Mouse (Mus musculus) adipocyte (in vitro differentiated cells): ENCODE results near the gene Hspa1l.

Source experiments
- DNase-seq: peaks from one replicate; pipeline ENCODE4 v3.0.0-alpha.2; 2016; ENCODE audit warnings: low spot score

The Hspa1l gene

DNA sequence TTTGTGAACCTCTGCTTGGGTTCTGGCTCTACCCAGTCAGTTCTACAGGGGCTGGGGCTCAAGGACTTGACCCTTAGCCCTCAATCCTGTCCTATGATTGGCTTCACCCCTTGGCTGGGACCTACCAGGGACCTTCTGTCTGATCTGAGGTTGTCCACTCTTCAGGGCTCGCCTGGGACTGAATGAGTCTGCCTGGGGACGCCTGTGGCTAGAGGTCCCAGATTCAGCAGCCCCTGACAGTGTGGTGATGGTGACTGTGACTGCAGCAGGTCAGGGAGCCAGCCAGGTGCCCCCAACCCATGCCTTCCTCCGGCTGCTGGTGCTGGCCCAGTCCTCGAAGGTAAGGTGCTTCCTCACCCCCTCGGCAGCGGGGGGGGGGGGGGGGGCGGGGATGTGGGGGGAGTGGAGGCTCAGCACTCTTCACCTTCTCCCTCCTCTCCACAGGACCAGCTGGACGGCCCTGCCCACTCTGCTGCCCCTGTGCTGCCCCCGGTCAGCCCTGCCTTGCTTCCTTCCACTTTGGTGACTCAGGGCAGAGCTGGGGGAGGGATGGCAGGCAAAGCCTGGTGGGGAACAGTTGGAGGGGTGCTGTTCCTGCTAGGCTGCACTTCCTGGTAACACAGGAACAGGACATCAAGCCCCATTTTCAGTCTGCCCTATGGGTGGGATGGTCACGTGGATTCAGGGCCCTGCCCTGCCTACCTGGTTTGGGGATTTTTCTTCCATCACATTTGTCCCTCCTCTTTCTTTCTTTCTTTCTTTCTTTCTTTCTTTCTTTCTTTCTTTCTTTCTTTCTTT lies 52.4 kb downstream of the Hspa1l start:
- no peak for DNase-seq

DNA sequence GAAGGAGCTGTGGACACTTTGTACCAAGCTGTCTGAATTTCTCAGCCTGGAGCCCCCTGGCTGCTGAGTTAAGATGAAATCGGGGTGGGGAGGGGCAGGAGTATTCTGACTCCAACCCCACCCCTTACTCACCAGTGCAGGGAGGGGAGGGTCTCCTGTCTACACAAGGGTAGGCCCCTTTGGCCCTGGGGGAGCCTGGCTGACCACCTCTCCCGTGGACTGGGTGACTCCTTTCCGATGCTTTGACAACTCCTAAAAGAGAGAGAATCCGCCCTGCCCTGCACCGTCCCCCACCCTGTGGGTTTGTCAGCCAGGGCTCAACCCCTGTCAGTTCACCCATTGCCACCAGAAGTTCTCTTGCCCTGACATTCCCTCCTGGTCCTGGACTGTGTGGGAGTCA lies 53.7 kb downstream of the Hspa1l start:
- no peak for DNase-seq

DNA sequence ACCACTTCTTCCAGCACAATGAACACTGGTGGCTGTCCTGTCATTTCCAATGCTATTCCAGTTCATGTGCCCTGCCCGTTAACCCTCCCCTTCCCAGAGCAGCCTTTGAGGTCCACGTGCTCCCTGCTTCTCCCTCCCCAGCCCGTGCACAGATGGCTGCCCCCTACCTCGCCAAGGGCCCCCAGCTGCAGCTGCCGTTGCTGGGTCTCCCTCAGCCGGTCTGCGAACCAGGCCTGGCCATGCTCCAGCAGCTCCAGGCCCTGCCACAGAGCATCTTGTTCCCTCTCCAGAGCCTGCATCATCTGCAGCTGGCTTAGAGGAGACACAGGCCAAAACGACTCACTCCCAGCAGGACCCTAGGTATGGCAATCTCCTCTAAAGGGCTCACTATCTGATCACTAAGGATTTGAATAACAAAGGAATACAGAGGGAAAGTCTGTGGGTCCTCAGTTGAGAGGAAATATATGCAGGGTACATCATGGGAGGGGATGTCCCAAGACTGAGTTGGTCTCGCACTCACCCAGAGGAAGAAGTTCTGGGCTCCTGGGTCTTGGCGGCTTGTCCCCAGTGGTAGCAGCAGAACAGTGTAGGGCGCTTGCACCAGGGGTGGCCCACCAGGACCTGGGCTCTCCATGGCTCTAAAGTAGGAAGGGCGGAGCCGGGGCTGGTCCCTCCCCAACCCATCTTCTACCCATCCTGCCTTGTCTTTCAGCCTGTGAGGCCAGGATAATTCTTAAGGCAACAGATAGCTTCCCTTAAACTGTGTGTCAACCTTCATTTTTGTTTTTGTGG lies 55.0 kb downstream of the Hspa1l start, which contains the start of gene Sapcd1:
TSS of gene Sapcd1 (minus strand) at position 740 of the 792 bp plus-strand sequence.
- no peak for DNase-seq

DNA sequence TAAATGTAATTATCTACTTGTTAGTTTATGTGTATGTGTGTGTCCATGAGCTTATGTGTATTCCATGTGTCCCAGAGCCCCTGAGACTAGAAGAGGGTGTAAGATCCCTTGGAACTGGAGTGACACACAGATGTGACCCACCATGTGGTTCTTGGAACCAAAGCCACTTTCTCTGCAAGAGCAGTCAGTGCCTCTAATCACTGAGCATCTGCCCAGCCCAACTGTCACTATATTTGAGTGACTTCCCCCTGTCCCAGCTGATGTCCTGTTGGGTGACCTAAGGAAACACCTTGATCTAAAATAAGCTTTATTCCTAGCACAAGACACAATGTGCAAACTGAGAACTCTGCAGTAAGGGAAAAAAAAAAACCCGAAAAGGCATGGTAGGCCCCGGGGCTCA lies 55.8 kb downstream of the Hspa1l start:
- no peak for DNase-seq
